Mouse (Mus musculus) thymus, postnatal 10 days (tissue): ENCODE data around the gene Grm8.

ENCODE experiments used
- DNase-seq, 2 experiments: peaks; one replicate each; pipeline ENCODE4 v3.0.0; 2021; ENCODE audit warnings: low spot score in 2 of 2

Gene Grm8

DNA sequence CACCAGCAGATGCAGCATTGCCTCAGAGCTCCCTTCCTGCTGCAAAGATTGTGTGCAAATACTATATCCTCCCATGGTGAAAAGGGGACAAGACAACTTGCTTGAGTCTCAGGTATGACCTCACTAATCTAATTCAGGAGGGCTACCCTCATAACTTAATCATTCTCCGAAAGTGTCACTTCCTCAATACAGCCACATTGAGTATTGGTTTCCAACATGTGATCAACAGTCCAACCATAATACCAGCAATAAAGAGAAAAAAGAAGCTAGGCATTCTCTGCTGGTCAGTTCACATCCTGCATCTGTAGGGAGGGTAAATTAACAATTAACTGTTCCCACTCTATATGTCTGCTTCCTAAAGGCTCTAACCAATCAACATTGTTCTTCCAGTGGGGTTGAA is 94.2 kb downstream of the Grm8 start:
- DNase-seq, result no peak

DNA sequence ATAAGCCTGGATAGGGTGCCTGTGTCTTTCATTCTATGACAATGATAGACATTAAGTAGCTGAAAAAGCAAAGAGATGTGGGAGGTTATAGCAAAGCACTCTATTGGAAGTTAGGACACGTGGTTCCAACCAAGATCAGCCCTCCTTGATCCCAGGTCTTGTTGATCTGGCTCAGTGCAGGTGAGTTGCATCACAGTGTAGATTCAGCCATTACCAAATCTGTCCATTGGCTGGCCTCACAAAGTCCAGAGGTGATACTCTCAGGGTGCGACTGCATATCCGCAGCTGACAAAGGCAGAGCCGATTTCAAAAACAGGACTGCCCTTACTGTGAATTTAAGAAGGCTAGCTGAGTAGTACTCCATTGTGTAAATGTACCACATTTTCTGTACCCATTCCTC is 103.0 kb downstream of the Grm8 start:
- DNase-seq, result no peak

GRCm38 (mm10) chr6:28017653-28018052 is 117.3 kb downstream of the Grm8 start:
- no peak for DNase-seq

GRCm38 (mm10) chr6:28007001-28007400 is 128.0 kb downstream of the Grm8 start:
- DNase-seq, result no peak

- no peak for DNase-seq
Observed at GRCm38 (mm10) chr6:27997250-27997649, 137.7 kb downstream of the Grm8 start.

- no peak for DNase-seq
Observed at GRCm38 (mm10) chr6:27991241-27991640, 143.7 kb downstream of the Grm8 start.

DNA sequence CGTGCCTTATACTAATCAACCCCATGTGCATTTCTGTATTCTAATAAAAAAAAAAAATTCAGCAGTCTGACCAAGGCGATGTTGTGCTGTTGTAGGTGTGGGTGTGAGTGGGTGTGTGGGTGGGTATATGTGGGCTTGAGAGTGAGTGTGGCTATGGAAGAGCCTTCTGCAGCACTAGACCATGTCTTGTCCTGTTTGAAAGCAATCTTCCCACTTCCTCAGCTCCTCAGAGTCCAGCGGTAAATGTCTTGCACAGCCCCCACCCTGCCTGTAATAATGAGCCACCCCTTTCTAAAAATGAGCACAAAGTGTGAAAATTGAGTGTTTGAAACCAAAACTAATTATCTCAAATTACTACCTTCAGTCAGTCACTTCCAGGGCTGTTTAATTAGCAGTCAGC is 152.4 kb downstream of the Grm8 start:
- no peak for DNase-seq

- no peak for DNase-seq
Observed at GRCm38 (mm10) chr6:27982021-27982420, 153.0 kb downstream of the Grm8 start.

- no peak for DNase-seq
Observed at GRCm38 (mm10) chr6:27977361-27977760, 157.6 kb downstream of the Grm8 start.

DNA sequence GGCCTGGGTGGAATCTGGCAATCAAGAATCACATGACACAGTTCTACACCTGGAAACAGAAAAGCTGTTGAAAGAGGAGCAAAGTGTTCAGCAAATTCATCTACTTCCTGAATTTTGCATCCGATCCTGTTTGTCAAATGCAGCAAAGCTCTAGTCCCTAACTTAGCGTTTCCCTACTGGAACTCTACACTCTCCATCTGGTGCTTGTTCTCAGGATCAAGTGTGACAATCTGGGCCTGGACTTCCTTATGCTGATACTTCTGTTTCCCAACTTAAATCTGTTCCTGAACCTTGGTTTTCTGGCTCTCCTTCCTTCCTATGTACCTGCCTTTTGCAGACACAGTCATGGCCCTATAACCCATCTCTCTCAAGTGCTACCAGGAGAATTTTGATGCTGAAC is 166.1 kb downstream of the Grm8 start:
- no peak for DNase-seq

DNA sequence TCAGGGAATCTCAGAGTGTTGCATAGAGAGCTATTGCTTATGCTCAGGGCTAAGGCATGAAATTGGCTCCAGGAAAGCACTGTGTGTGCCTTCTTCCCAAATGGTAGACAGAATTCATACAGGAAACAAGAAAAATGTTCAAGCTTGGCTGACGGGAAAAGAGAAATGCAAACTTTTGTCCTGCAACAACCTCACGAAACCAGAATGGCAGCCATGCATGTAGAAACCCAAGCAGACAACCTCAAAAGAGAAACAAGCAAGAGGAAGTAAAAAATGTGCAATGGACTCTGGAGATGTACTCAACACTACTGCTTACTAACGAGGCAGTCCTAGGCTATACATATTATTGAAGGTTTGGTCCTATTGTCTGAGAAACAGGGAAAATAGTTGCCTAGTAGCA is 167.9 kb downstream of the Grm8 start:
- DNase-seq, result no peak

DNA sequence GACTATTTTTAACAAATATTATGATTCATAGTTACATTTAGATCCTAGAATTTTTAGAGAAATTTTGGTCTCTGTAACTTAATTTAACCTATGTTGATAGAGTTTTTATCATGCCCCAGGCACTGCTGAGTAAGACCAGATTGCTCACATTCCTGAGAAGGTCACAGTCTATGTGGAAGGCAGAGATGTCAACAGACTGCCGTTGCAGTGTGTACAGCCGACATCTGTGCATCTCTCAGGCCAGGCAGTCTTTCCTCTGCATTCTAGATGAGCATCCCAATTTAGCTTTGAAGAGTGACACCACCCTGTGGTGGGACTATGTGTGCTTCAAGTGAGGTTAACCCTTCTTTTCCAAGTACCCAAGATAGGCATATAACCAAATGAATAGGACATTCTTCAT is 169.7 kb downstream of the Grm8 start:
- DNase-seq, result no peak

GRCm38 (mm10) chr6:27963887-27964286 is 171.1 kb downstream of the Grm8 start:
- DNase-seq, result no peak

DNA sequence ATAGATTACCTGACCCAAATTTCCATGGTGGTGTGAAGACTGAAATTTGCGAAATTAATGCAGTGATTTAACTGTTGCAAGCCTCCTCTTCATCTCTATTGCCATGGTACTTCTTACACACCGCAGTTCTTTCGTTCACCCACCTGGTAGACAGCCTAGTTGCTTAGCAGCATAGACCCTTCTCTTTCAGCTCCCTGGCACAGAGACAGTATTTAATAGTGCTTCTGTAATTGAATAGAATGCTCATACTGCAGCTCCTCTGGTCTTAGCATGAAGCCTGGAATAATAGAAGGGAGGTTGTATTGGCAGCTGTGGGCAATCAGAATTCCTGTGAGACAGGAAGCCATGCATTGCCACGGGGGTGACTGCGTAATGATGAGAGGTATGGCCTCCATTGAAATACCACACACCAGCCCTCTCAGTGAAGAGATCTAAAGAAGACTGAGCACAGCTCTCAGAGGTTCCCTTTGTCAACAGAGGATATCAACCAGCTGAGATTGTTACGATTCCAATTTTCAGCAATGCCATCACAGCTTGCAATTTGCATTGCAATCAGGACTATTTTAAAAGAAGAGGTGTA is 178.6 kb downstream of the Grm8 start:
- DNase-seq, result no peak

- no peak for DNase-seq
Observed at GRCm38 (mm10) chr6:27951433-27951832, 183.5 kb downstream of the Grm8 start.

DNA sequence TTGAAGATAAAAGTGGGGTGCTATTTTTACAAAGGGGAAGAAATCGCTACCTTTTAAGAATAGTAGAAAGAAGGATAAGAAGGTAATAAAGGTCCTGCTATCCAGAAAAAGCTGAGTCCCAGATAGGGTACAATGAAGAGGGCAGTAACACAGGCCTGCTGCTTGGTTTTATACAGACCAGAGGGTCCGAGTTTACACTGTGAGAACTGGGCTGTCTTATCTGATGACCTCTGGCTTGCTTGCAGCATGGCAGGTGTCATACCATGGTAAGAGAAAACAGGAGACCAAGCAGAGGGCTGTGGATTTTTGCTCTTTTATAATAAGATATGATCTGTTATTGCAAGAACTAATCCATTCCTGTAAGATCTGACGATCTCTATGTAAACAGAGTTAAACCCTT is 206.9 kb downstream of the Grm8 start:
- no peak for DNase-seq

DNA sequence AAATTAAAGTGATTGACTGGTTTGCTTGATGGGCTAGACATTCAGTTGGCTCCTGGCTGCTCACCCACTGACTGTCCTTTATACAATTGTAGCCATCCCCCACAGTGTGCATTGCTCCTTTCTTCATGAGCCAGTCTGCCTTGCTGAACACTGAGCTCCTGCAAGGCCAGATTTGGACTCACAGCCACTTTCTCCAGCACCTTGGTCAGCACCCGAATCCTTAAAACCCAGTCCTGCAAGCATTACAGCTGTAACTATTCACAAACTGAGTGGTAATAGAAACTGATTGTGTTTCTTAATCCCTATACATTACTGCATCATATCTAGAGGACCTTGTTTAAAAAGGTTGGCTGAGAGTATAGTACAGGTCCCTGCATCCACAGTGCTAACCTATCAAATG is 221.7 kb downstream of the Grm8 start:
- DNase-seq, result no peak

DNA sequence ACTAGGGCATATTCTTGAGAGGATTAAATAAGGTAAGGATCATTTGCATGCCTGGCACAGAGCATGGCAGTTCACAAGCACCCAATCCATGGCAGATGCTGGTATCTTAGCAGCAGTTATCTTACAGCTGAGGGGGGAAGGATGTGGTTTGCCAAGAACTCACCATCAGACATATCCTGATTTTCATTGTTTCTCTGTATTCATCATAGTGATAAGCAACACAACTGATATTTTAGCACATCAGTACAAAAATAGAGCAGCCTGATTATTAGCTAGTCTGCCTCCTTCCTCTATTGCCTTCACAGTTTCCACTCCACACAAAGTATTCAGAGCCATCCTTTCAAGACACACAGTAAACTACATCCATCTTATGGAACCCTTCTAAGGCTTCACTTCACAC is 230.6 kb downstream of the Grm8 start:
- DNase-seq, result no peak

DNA sequence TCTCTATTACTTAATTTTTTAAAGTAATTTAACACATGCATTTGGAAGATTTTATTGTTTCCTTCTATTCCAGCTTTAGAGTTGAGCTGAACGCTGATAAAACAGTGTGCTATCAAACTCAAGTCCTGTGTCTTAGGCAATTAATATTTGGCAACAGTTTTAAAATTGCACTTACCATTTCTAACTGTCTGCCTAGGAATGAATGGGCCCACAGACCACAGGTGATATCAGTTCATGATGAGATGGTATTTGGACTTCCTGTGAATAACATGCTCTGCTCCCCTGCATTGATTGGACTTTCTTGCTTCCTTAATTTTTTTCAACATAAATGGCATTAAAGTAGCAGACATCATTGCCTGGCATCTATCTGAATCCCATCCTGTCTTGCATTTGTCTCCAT is 232.8 kb downstream of the Grm8 start:
- no peak for DNase-seq

- no peak for DNase-seq
Observed at GRCm38 (mm10) chr6:27901396-27901795, 233.6 kb downstream of the Grm8 start.

DNA sequence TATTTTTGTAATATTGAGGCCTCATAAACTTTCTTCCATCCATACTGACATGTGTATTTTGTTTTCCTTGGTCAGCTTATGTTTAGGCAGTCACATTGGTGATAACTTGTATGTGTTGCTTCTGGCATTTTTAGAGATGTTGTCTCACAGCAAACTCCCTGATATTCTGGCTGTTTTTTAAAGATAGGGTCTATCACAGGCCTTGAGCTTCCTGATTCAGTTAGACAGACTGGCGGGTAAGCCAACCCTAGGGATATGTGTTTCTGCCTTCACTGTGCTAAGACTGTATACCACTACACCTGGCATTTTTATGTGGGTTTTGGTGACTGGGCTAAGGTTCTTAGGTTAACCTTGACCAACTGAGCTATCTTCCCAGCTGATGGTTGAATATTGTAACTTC is 239.8 kb downstream of the Grm8 start:
- DNase-seq, result no peak

GRCm38 (mm10) chr6:27892886-27893285 is 242.1 kb downstream of the Grm8 start:
- no peak for DNase-seq

DNA sequence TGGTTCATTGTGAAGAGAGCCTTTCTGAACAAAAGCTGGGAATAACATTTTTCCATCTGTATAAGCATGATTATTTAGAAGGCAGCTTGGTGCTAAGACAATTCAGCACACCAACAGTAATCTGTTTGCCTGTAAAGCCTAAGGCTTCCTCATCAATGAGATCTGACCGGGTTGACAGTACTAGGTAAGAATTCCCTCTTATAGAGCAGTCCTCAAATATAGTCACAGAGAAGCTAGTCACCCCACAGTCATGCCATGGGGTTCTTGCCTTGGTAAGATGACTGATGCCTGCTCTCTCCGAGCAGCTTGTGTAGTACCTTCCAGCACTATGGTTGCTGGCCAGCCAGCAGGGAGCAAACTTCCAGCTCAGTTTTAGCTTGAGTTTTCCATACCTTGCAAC is 246.6 kb downstream of the Grm8 start:
- DNase-seq, result no peak

DNA sequence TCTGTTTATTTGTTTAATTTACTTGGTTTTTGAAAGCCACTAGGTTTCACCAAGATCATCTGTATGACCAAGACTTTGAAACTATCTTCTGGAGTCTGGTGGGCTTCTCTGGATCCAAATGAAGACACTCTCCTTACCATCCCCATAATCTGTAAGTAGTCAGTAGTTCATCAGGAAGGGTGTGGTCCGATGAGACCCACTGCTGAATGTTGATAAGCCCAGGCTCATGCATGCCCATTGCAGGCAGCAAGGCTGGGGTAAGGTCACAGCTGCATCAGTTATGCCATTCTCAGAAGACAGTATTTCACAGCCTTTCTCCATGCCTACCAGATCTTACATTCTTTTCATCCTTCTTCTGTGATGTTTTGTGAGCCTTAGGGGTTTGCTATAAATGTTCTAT is 247.1 kb downstream of the Grm8 start:
- no peak for DNase-seq

DNA sequence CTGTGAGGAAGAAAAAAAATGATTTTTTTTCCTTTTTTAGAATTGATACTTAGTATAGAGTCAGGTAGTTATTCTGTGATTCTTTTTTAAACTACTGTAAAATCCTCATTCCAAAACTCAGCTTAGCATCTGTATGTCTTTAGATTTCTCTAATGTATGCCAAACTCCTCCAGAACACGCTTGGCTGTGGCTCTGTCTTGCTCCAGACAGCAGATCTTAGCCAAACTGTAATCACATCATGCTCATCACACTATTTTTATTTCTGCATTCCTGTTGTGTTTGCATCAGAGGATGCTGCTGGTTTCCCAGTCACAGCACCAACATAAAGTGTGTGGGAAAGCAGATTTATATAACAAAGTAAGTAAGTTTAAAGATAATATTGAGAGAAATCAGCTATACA is 249.2 kb downstream of the Grm8 start:
- no peak for DNase-seq
